Mouse (Mus musculus) lung, postnatal 14 days (tissue): Measurements from ENCODE around the gene Itfg1.
A peak's percentile ranks its signal among the peaks of the same experiment; 100 is the strongest.

ENCODE experiments used
- DNase-seq: peaks from one replicate; pipeline ENCODE4 v3.0.0; 2021

Gene Itfg1

DNA sequence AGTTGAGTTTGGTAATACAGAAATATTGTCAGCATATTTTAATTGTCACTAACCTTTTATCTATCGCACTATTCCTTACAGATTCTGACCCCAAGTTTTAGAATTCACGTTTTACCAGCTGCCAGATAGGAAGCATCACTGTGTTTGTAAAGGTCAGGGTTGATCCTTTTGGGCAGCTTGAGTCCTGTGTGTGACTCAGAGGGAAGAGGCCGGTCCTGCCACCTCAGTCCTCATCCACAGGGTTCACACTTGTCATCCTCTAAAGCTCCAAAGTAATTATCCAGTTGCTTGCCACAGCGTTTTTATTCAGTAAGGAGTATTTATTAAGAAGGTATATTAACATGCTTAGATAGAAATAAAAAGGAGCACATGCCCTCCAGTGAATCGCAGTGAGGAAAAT lies 123.5 kb downstream of the Itfg1 start:
- no peak for DNase-seq

DNA sequence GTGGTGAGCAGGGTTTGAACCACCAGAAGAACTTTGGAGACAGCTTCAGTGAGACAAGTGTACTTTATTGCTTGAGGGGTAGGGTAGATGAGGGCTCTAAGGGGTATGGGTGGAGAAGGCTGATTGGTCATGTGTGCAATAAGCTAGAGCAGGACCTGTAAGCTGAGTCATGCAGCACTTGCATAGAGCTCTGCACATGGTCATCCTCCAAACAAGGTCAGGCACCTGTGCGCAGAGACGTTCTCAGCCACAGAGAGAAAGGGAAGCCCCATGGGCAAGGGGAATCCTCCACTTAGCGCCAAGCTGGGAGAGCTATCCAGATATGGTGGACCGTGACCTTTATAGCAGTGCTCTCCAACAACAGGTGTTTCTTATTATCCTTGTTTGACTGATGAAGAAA lies 124.0 kb downstream of the Itfg1 start:
- DNase-seq: no peak

DNA sequence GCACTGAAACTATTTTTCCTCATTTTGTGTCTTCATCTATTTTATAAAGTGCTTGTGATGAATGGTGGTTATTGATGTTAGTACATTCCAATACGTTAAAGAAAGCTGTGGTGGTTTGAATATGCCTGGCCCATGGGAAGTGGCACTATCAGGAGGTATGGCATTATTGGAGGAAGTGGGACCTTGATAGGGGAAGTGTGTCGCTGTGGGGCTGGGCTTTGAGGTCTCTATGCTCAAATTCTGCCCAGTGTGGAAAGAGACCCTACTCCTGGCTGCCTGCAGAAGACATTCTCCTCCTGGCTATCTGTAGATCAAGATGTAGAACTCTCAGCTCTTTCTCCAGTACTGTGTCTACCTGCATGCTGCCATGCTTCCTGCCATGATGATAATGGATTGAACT lies 133.7 kb downstream of the Itfg1 start:
- DNase-seq: no peak

- peak; percentile 71 for DNase-seq
Observed at GRCm38 (mm10) chr8:85700751-85701351, 139.9 kb downstream of the Itfg1 start, which contains the start of gene Neto2. Neto2 (minus strand) TSS chr8:85700924.

DNA sequence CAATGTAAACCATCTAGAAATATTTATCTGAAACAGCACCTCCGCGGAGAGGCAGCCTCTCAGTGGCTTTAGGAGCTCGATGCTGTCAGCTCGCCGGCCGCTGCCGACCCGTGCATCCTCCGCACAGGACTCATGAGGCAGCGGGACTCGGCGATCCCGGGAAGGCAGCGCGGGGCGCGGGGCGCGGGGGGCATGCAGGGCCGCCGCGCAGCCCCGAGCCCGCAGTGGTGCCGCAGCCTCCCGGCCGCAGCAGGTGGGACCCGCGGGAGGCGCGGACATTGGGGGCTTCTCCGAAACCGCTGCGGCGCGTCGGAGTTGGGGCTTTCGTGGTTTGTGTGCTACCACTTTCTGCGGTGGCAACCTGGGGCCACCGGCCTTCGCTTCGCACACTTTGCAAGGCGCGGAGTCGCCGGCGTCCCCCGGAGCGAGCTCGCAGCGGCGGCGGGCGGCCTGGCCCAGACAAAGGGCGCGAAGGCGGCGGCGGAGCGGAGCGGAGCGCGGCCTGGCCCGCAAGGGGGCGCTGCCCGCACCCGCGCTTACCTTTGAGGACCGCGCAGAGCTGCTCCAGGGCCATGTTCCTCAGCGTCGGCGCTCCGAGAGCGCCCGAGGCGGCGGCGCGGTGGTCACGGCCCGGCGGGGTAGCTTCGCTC lies 140.5 kb downstream of the Itfg1 start:
- peak; percentile 64 for DNase-seq

DNA sequence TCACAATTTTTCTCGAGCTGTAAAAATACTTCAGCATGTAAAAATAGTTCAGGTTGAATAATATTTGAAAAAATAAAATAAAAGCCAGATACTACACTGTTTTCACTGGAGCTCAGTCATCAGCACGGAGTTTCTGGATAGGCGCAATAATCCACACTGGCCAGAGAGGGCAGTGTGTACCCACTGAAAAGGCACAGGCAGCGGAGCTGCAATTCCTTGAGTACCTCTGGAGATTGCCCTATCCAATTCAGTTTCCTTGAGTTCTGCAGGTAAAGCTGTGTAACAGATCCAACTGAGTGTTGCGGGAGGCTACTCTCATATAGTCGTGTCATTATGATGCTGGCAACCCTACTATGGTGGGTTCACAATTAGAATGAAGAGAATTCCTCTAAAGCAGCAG lies 141.7 kb downstream of the Itfg1 start:
- peak; percentile 73 for DNase-seq
